Mouse (Mus musculus): ENCODE measurements around the gene Ntn5. TPM values are rescaled to one million over a fixed set of nuclear protein-coding genes. Genes with fewer than 3 reads are reported as not detected.

Gene Ntn5
- polyA plus RNA-seq, 1 experiment from 2014 or later = not detected

DNA sequence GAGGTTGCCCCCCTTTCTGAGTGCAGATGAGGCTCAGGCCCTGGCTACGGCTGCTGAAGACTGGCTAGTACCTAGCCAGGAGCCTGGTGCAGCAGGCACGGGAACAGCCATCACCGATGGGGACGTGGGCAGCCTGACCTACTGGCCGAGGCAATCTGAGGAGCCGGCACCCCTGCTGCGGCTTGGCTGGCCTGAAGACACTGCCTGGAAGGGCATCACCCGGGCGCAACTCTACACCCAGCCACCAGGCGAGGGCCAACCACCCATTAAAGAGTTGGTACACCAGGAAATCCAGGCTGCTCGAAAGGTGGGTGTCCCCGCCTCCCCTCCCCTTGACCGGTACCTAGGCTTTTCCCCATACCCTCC lies 38.5 kb downstream of the Ntn5 start:
- Histone ChIP-seq H3K4me3 (no peak overlapping the region), H3K27ac (no peak overlapping the region), H3K9me3 (replicated peaks) (no peaks in the 10 kb centered on the region), H3K27me3 (no peaks in the 10 kb centered on the region), H3K4me1 (replicated peaks) (peaks cover 14% of the 10 kb centered on the region), H3K9ac (no peak overlapping the region), H3K4me2 (no peak overlapping the region), H3K36me3 (peaks cover 33% of the 10 kb centered on the region)
- ATAC-seq (replicated peaks; ENCODE audit: insufficient number of reproducible peaks, insufficient read depth, low FRiP score, low read depth) = no peak
- WGBS = 75% methylated on average over 13 of the region's 13 CpGs

DNA sequence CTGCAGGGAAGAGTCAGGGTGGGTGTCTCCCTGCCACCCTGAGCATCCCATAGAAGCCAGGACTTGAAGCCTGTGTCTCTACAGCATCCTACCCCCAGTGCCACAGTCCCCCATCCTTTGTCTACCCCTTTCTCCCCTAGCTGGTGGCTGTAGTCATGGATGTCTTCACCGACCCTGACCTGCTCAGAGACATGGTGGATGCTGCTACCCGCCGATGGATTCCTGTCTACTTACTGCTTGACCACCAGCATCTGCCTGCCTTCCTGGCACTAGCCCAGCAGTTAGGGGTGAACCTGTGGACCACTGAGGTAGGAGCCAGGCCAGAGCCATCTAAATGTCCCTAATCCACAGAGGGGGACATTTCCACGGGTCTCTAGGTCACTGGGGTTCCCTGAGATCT lies 39.5 kb downstream of the Ntn5 start:
- ATAC-seq (replicated peaks; ENCODE audit: insufficient number of reproducible peaks, insufficient read depth, low FRiP score, low read depth) = no peak

GRCm38 (mm10) chr7:45723781-45724180 lies 40.0 kb downstream of the Ntn5 start:
- H3K4me3 ChIP-seq = no peak overlapping the region
- peaks cover 33% of the 10 kb centered on the region for H3K36me3 ChIP-seq
- H3K27me3 ChIP-seq = no peaks in the 10 kb centered on the region
- no peak overlapping the region for H3K4me2 ChIP-seq
- H3K9me3 ChIP-seq (replicated peaks) = no peaks in the 10 kb centered on the region
- WGBS = 90% methylated on average over 14 of the region's 14 CpGs
- H3K9ac ChIP-seq = no peak overlapping the region
- H3K4me1 ChIP-seq (replicated peaks) = peaks cover 12% of the 10 kb centered on the region
- no peak for ATAC-seq (replicated peaks; ENCODE audit: insufficient number of reproducible peaks, insufficient read depth, low FRiP score, low read depth)
- H3K27ac ChIP-seq = no peak overlapping the region

More for the DNA sequence above, 39.5 kb downstream of the Ntn5 start:
- no peak overlapping the region for H3K9ac ChIP-seq
- peaks cover 14% of the 10 kb centered on the region for H3K4me1 ChIP-seq (replicated peaks)
- H3K36me3 ChIP-seq = peaks cover 33% of the 10 kb centered on the region
- H3K27ac ChIP-seq = no peak overlapping the region
- no peak overlapping the region for H3K4me3 ChIP-seq
- H3K4me2 ChIP-seq = no peak overlapping the region
- 82% methylated on average over 4 of the region's 4 CpGs for WGBS
- no peaks in the 10 kb centered on the region for H3K9me3 ChIP-seq (replicated peaks)
- no peaks in the 10 kb centered on the region for H3K27me3 ChIP-seq

- Histone ChIP-seq H3K4me1 (replicated peaks) (no peaks in the 10 kb centered on the region), H3K4me3 (no peak overlapping the region), H3K9me3 (replicated peaks) (no peaks in the 10 kb centered on the region), H3K4me2 (no peak overlapping the region), H3K27ac (no peak overlapping the region), H3K27me3 (no peaks in the 10 kb centered on the region), H3K36me3 (peaks cover 27% of the 10 kb centered on the region), H3K9ac (no peak overlapping the region)
- no peak for ATAC-seq (replicated peaks; ENCODE audit: insufficient number of reproducible peaks, insufficient read depth, low FRiP score, low read depth)
- 84% methylated on average over 9 of the region's 9 CpGs for WGBS
Observed at GRCm38 (mm10) chr7:45725151-45725550, 41.3 kb downstream of the Ntn5 start.

DNA sequence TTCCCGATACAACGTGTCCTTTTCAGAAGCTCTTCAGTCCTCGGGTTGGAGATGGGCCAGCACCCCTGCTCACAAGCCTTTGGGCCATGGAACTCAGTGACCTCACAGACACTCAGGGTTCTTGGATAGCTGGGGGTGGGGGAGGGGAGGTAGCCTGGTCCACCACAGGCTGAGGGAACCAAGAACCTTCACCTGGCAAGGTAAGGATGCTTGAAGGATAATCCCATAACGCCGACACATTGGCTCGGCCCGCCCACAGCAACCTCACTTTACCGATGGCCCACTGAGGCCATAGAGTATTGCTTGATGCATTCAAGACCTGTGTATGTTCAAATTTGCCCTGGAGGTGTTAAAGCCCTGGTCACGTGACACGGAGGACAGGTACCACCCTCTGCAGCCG lies 41.9 kb downstream of the Ntn5 start, which contains the start of gene Spaca4:
Spaca4 (minus strand) TSS at position 101 of the 400 bp plus-strand sequence.
- ATAC-seq (replicated peaks; ENCODE audit: insufficient number of reproducible peaks, insufficient read depth, low FRiP score, low read depth) = no peak
- Histone ChIP-seq H3K27me3 (no peaks in the 10 kb centered on the region), H3K9me3 (replicated peaks) (no peaks in the 10 kb centered on the region), H3K9ac (no peak within 1 kb of the TSS), H3K27ac (no peak within 1 kb of the TSS), H3K36me3 (peaks cover 21% of the 10 kb centered on the region), H3K4me1 (replicated peaks) (0 out of 2 replicates have a peak, but pooled peaks cover 1% of the 10 kb centered on the region), H3K4me3 (no peak within 1 kb of the TSS), H3K4me2 (no peak within 1 kb of the TSS)
- WGBS = 94% methylated on average over 11 of the region's 11 CpGs

GRCm38 (mm10) chr7:45726419-45726818 lies 42.6 kb downstream of the Ntn5 start:
- 86% methylated on average over 10 of the region's 10 CpGs for WGBS
- Histone ChIP-seq H3K4me3 (no peak overlapping the region), H3K9ac (no peak overlapping the region), H3K27me3 (no peaks in the 10 kb centered on the region), H3K27ac (no peak overlapping the region), H3K4me2 (no peak overlapping the region), H3K36me3 (peaks cover 15% of the 10 kb centered on the region; the same call in 1 of the 2 replicates), H3K4me1 (replicated peaks) (0 out of 2 replicates have a peak, but pooled peaks cover 7% of the 10 kb centered on the region), H3K9me3 (replicated peaks) (no peaks in the 10 kb centered on the region)
- no peak for ATAC-seq (replicated peaks; ENCODE audit: insufficient number of reproducible peaks, insufficient read depth, low FRiP score, low read depth)

DNA sequence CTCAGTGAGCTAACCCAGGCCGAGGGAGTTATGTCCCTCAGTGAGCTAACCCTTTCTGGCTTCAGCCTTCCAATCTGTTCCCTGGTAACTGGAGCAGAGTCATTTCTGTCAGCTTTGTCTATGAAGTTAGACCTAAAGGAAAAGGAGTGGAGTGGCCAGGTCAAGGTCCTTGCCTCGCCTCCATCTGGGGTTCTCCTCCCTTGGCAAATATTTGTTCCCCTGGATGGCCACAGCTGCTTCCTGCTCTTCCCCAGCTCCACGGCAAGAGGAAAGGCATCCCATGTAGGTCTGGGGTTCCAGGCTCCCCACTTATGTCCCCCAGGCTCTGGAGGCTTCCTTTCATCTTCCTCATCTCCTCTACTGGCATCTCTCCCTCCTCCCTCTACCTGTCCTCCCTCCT lies 43.8 kb downstream of the Ntn5 start:
- 0 out of 2 replicates have a peak, but pooled peaks cover 7% of the 10 kb centered on the region for H3K4me1 ChIP-seq (replicated peaks)
- H3K27me3 ChIP-seq = no peaks in the 10 kb centered on the region
- no peaks in the 10 kb centered on the region for H3K9me3 ChIP-seq (replicated peaks)
- no peak for ATAC-seq (replicated peaks; ENCODE audit: insufficient number of reproducible peaks, insufficient read depth, low FRiP score, low read depth)
- no peak overlapping the region for H3K4me2 ChIP-seq
- peaks cover 15% of the 10 kb centered on the region; the same call in 1 of the 2 replicates for H3K36me3 ChIP-seq
- H3K9ac ChIP-seq = no peak overlapping the region
- no peak overlapping the region for H3K4me3 ChIP-seq
- WGBS = 79% methylated on average over 3 of the region's 3 CpGs
- H3K27ac ChIP-seq = no peak overlapping the region

- ATAC-seq (replicated peaks; ENCODE audit: insufficient number of reproducible peaks, insufficient read depth, low FRiP score, low read depth) = no peak
- H3K4me3 ChIP-seq = no peak overlapping the region
- 0 out of 2 replicates have a peak, but pooled peaks cover 3% of the 10 kb centered on the region for H3K36me3 ChIP-seq
- no peak overlapping the region for H3K4me2 ChIP-seq
- H3K4me1 ChIP-seq (replicated peaks) = 0 out of 2 replicates have a peak, but pooled peaks cover 7% of the 10 kb centered on the region
- 19% methylated on average over 16 of the region's 16 CpGs for WGBS
- H3K9ac ChIP-seq = no peak overlapping the region
- H3K27me3 ChIP-seq = no peaks in the 10 kb centered on the region
- H3K9me3 ChIP-seq (replicated peaks) = no peaks in the 10 kb centered on the region
- H3K27ac ChIP-seq = no peak overlapping the region
Observed at GRCm38 (mm10) chr7:45730727-45731431, 47.1 kb downstream of the Ntn5 start.

GRCm38 (mm10) chr7:45733477-45733876 lies 49.7 kb downstream of the Ntn5 start:
- WGBS = 75% methylated on average over 5 of the region's 5 CpGs
- no peaks in the 10 kb centered on the region for H3K27me3 ChIP-seq
- H3K4me3 ChIP-seq = no peak overlapping the region
- H3K9ac ChIP-seq = no peak overlapping the region
- ATAC-seq (replicated peaks; ENCODE audit: insufficient number of reproducible peaks, insufficient read depth, low FRiP score, low read depth) = no peak
- H3K4me1 ChIP-seq (replicated peaks) = 0 out of 2 replicates have a peak, but pooled peaks cover 7% of the 10 kb centered on the region
- H3K36me3 ChIP-seq = no peaks in the 10 kb centered on the region
- no peak overlapping the region for H3K27ac ChIP-seq
- H3K9me3 ChIP-seq (replicated peaks) = no peaks in the 10 kb centered on the region
- H3K4me2 ChIP-seq = no peak overlapping the region

DNA sequence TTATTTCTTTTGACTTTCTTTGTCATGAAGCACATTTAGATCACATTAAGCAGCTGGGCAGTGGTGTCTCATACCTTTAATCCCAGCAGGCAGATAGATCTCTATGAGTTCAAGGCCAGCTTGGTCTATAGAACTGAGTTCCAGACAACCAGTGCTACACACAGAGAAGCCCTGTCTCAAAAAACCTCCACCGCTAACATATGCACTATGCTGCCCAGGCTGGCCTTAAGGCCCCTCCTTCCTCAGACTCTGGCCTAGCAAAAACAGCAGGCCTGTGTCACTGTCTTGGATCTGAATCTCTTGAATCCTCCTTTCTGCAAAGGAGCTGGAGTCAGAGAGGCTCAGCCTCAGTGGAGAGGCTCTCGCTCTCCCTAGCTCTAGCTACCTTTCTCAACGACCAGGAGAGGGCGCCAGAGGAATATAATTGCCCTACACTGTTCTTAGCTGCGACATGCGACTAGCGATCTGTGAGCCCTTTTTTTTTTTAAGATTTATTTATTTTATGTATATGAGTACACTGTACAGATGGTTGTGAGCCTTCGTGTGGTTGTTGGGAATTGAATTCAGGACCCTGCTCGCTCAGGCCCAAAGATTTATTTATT lies 55.4 kb downstream of the Ntn5 start:
- Histone ChIP-seq H3K9ac (no peak overlapping the region), H3K4me1 (replicated peaks) (0 out of 2 replicates have a peak, but pooled peaks cover 4% of the 10 kb centered on the region), H3K9me3 (replicated peaks) (no peaks in the 10 kb centered on the region), H3K27me3 (no peaks in the 10 kb centered on the region), H3K4me3 (no peak overlapping the region), H3K4me2 (no peak overlapping the region), H3K27ac (no peak overlapping the region), H3K36me3 (no peaks in the 10 kb centered on the region)
- 8% methylated on average over 9 of the region's 9 CpGs for WGBS
- peak; percentile 82; the same call in 1 of the 2 replicates for ATAC-seq (replicated peaks; ENCODE audit: insufficient number of reproducible peaks, insufficient read depth, low FRiP score, low read depth)

DNA sequence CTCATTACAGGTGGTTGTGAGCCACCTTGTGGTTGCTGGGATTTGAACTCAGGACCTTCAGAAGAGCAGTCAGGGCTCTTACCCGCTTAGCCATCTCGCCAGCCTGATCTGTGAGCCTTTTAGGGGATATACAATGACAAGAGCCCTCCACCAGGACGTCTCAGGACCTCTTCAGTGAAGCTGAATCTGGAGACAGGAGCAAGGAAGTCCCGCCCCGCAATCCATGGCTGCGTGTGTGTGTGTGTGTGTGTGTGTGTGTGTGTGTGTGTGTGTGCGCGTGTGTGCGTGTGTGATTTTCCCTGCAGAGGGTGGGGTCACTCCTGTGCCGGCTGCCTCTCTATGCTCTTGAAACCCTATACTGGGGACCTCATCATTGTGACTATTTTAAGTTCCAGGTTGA lies 56.0 kb downstream of the Ntn5 start:
- H3K9me3 ChIP-seq (replicated peaks) = no peaks in the 10 kb centered on the region
- no peak overlapping the region for H3K4me2 ChIP-seq
- H3K9ac ChIP-seq = no peak overlapping the region
- no peak overlapping the region for H3K27ac ChIP-seq
- H3K27me3 ChIP-seq = no peaks in the 10 kb centered on the region
- H3K36me3 ChIP-seq = no peaks in the 10 kb centered on the region
- no peak overlapping the region for H3K4me3 ChIP-seq
- 0 out of 2 replicates have a peak, but pooled peaks cover 4% of the 10 kb centered on the region for H3K4me1 ChIP-seq (replicated peaks)
- no peak for ATAC-seq (replicated peaks; ENCODE audit: insufficient number of reproducible peaks, insufficient read depth, low FRiP score, low read depth)
- 68% methylated on average over 10 of the region's 10 CpGs for WGBS

All from heart, embryonic 15.5 days (tissue).